Mouse (Mus musculus) CD4-positive helper T cell, adult 2 months (primary cell): ENCODE data around the gene 4932411N23Rik.
"Not testable (repeated sequence)": the region's sequence is repeated elsewhere in the genome, so short reads cannot be mapped to it uniquely, and the experiment has no call there.

Experiments
- DNase-seq: peaks from one replicate; pipeline ENCODE4 v3.0.0-alpha.2; 2012; ENCODE audit warnings: low read depth, missing footprints, low spot score

Gene 4932411N23Rik

GRCm38 (mm10) chrX:126815768-126816167, at the start of gene 4932411N23Rik:
Gene 4932411N23Rik, minus strand, starts transcription at chrX:126815868.
- DNase-seq: no peak

- DNase-seq: no peak
These were observed 35.8 kb downstream of the 4932411N23Rik start for GRCm38 (mm10) chrX:126779895-126780294.

DNA sequence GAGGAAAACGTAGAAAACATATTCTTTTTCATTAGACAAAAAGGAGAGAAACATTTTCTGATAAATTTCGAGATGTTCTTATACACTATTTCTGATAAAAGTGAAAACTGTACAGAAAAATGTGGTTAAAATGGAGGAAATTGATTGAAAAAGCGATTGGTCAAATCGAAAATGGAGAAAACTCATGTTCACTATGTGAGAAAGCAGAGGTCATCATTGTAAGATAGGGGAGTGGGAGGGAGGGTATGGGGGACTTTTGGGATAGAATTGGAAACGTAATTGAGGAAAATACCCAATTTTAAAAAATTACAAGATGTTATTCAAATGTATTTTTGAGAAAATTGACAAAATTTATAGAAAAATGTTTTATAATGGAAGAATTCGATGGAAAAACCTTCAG, 38.0 kb downstream of the 4932411N23Rik start:
- DNase-seq: not testable (repeated sequence)

DNA sequence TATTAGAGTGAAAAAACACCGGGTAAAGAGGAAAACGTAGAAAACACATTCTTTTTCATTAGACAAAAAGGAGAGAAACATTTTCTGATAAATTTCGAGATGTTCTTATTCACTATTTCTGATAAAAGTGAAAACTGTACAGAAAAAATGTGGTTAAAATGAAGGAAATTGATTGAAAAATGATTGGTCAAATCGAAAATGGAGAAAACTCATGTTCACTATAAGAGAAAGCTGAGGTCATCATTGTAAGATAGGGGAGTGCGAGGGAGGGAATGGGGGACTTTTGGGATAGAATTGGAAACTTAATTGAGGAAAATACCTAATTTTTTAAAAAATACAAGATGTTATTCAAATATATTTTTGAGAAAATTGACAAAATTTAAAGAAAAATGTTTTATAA, 40.8 kb downstream of the 4932411N23Rik start:
- not testable (repeated sequence) for DNase-seq

DNA sequence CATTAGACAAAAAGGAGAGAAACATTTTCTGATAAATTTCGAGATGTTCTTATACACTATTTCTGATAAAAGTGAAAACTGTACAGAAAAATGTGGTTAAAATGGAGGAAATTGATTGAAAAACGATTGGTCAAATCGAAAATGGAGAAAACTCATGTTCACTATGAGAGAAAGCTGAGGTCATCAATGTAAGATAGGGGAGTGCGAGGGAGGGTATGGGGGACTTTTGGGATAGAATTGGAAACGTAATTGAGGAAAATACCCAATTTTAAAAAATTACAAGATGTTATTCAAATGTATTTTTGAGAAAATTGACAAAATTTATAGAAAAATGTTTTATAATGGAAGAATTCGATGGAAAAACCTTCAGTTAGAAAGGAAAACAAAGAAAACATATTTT, 42.2 kb downstream of the 4932411N23Rik start:
- not testable (repeated sequence) for DNase-seq
